Mouse (Mus musculus) embryonic facial prominence, embryonic 10.5 days (tissue): Measurements from ENCODE around the gene Zbtb39. TPM values are rescaled to one million over a fixed set of nuclear protein-coding genes. Genes with fewer than 3 reads are reported as not detected.

Experiments used
- DNase-seq: peaks from one replicate; pipeline ENCODE4 v3.0.0-alpha.2; 2017; ENCODE audit warnings: low spot score
- H3K27ac ChIP-seq: fragments of 300-500 bp; sonication (generic); replicated peaks from 2 replicates; pipeline ENCODE4 v1.5.1; 2016; ENCODE audit warnings: mild to moderate bottlenecking
- H3K27me3 ChIP-seq: fragments of 300-500 bp; sonication (generic); replicated peaks from 2 replicates; pipeline ENCODE4 v1.6.1; 2016; ENCODE audit warnings: low read depth, mild to moderate bottlenecking; ENCODE audit not compliant: poor library complexity, severe bottlenecking
- H3K36me3 ChIP-seq: fragments of 300-500 bp; sonication (generic); replicated peaks from 2 replicates; pipeline ENCODE4 v1.6.1; 2016; ENCODE audit warnings: mild to moderate bottlenecking, moderate library complexity
- H3K4me1 ChIP-seq: fragments of 300-500 bp; sonication (generic); 2 replicates; pipeline ENCODE4 v1.6.1; 2016
- H3K4me3 ChIP-seq: fragments of 300-500 bp; sonication (generic); 2 replicates; pipeline ENCODE4 v1.5.1; 2016; ENCODE audit warnings: mild to moderate bottlenecking, moderate library complexity
- H3K9me3 ChIP-seq: fragments of 300-500 bp; sonication (generic); 2 replicates; pipeline ENCODE4 v1.6.1; 2016; ENCODE audit warnings: mild to moderate bottlenecking
- WGBS: fragments of 180-500 bp; shearing (Covaris S2); methylation state at CpG from one replicate; pipeline ENCODE4 v1.1.7; 2016; 5-methylcytosine and 5-hydroxymethylcytosine counted together
- polyA plus RNA-seq: library from polyadenylated mRNA; unstranded; fragments of >200 nt; fragmentation: Nextera tagmentation; extraction: Ambion mirVana; gene quantifications from 2 replicates; pipeline ENCODE4 v1.2.1, GENCODE M21; 2016

Zbtb39 gene
- polyA plus RNA-seq, 1 experiment from 2014 or later, result 5.4 TPM

DNA sequence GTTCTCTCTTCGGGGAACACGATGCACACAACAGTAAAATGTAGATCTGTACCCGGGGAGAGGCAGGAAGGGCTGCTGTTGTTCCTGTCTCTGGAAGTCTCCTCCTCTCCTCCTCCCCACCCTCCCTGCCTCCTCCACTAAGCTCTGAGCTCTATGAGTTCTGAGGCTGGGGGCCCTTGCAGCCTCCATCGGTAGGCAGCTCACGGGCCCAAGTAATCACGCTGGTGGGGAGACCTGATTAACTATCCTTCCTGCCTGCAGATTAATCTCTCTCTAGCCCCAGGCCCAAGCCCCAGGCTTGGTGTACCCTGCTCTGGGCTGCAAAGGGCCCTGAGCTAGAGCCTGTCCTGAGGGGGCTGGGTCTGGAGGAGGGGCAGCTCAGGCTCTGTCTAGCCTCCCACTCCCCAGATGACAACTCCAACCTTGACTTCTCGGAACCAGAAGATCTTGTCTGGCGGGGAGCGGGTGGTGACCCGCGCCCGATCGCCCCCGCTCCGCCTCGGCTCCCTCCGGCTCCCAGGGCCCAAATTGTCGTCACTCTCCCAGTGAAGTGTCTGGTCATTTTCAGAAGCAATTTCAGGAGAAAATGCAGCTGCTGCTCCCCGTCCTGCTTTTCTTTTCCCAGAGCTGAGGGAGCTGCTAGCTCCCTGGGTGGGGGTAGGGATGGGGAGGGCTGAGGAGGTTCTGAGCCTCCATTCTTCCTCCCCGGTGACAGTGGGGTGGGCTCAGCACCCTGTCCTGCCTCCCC is 17.5 kb upstream of the Zbtb39 start:
- Histone ChIP-seq H3K36me3 (no peaks in the 10 kb centered on the region), H3K9me3 (no peaks in the 10 kb centered on the region), H3K27me3 (peaks cover 66% of the 10 kb centered on the region), H3K4me3 (peak overlapping the region; percentile 39), H3K4me1 (peaks cover 50% of the 10 kb centered on the region), H3K27ac (peak overlapping the region; percentile 41)
- WGBS, result 9% methylated on average over 20 of the region's 20 CpGs
- DNase-seq, result peak; percentile 24

DNA sequence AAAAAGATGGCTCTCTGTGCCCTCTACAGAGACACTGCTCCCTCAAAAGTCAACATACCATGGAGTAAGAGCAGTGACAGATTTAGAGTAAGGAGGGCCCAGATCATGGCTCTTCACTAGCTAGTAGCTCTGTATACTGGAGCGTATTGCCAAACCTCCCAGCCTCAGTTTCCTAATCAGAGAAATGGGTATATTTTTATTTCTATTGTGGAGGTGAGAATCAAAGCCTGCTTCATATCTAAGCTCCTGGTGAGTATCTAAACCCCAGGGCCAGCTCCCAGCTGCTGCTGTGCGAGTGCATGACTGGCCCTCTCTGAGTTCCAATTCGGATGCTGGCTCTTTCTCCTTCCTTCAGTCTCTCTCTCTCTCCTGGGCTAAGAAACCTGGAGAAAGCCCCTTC is 15.2 kb upstream of the Zbtb39 start, which contains the start of gene Tac2:
Gene Tac2, plus strand, starts transcription at position 301 of the 400 bp plus-strand sequence.
- peaks cover 41% of the 10 kb centered on the region for H3K4me1 ChIP-seq
- peaks cover 87% of the 10 kb centered on the region for H3K27me3 ChIP-seq
- H3K27ac ChIP-seq, result no peak within 1 kb of the TSS
- no peaks in the 10 kb centered on the region for H3K36me3 ChIP-seq
- 79% methylated on average over 3 of the region's 3 CpGs for WGBS
- H3K9me3 ChIP-seq, result no peaks in the 10 kb centered on the region
- no peak for DNase-seq
- H3K4me3 ChIP-seq, result no peak within 1 kb of the TSS

DNA sequence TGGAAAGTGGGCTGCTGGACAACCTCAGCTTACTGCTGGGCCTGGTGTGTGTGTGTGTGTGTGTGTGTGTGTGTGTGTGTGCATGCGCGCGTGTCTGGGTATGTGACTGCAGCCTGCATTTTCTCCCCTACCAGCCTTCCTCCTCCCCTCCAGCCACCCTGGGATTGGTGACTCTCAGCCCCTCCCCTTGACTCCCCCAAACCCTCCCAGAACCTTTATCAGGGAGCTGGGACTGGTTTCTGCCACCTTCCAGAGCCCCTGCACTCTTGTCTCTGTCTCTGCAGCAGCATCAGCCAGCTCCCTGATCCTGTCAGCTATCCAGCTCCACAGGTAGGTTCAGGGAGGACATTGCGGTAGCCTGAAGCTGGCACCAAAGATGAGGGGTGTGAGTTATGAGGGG is 14.2 kb upstream of the Zbtb39 start:
- H3K9me3 ChIP-seq, result no peaks in the 10 kb centered on the region
- H3K4me1 ChIP-seq, result peaks cover 40% of the 10 kb centered on the region
- H3K27me3 ChIP-seq, result peaks cover 86% of the 10 kb centered on the region
- 82% methylated on average over 4 of the region's 4 CpGs for WGBS
- no peak for DNase-seq
- H3K4me3 ChIP-seq, result no peak overlapping the region
- H3K27ac ChIP-seq, result no peak overlapping the region
- no peaks in the 10 kb centered on the region for H3K36me3 ChIP-seq

DNA sequence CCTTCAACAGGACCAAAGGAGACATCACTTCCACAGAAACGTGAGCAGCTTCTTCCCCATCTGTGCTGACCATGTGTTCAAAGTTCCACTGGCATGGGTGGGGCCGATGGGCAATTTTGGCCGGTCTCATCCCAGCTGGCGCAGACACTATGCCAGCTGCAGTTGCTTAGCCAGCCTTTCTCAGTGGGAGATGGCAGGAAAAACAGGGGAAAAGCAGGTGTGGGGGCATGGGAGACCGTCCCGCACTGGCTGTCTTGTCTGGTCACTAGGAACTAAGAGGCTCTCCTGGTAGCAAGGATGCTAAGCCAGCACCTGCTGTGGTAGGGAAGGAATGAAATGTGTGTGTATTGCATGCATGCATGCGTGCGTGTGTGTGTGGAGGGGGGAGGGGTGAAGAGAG is 10.9 kb upstream of the Zbtb39 start:
- Histone ChIP-seq H3K36me3 (no peaks in the 10 kb centered on the region), H3K4me3 (no peak overlapping the region), H3K9me3 (no peaks in the 10 kb centered on the region), H3K27ac (no peak overlapping the region), H3K4me1 (peaks cover 22% of the 10 kb centered on the region), H3K27me3 (peaks cover 55% of the 10 kb centered on the region)
- WGBS, result 80% methylated on average over 8 of the region's 8 CpGs
- no peak for DNase-seq

DNA sequence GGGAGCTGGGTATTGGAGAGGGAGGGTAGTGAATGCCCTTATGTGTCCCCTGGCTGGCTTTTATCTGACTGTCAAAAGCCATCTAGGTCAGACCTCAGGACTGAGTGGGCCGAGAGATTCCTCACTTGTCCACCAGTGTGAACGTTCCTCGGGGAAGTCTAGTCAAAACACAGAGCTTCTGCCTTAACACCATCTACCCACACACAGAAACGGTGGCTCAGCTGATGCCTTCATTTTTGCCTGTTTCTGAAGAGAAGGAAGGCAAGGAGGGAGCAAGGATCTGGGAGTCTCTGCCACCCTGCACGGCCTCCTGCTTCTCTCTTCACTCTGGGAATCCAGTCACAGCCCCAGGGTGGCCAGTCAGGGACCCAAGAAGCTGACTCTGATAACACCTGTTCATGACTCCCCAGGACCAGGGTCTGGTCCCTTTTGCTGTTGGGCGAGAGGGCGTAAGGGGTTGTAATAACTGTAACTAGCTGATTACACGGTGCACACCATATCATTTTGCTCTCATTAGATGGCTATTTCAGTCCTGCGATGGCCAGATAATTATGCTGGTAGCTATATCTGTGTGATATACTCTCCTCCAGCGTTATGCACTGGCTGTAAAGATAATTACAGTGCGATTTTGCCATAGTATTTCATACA is 8.9 kb upstream of the Zbtb39 start:
- Histone ChIP-seq H3K4me3 (no peak overlapping the region), H3K27me3 (peaks cover 44% of the 10 kb centered on the region)

DNA sequence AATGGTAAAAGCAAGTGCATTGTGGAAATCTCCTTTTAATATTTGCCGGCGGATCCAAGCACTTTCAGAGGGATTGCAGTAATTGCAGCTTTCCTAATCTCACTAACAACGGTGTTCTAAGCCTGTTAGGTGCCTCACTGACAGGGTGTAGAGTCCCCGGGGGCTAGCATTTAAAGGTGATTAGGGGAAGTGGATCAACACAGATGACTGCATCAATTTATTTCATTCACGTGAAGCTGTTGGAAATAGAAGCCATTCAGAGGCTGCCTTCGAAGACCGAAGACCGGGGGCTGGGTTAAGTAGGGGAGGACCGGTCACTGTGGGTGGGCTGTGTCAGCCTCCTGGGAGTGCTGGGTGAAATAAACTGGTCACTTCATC is 8.4 kb upstream of the Zbtb39 start:
- Histone ChIP-seq H3K27me3 (peaks cover 39% of the 10 kb centered on the region), H3K9me3 (no peaks in the 10 kb centered on the region), H3K4me1 (peaks cover 29% of the 10 kb centered on the region), H3K4me3 (no peak overlapping the region), H3K27ac (no peak overlapping the region), H3K36me3 (no peaks in the 10 kb centered on the region)
- WGBS, result 37% methylated on average over 9 of the region's 9 CpGs
- DNase-seq, result no peak

More for the DNA sequence above, 8.9 kb upstream of the Zbtb39 start:
- Histone ChIP-seq H3K4me1 (peaks cover 29% of the 10 kb centered on the region), H3K27ac (no peak overlapping the region), H3K9me3 (no peaks in the 10 kb centered on the region), H3K36me3 (no peaks in the 10 kb centered on the region)
- 67% methylated on average over 11 of the region's 11 CpGs for WGBS
- DNase-seq, result no peak

DNA sequence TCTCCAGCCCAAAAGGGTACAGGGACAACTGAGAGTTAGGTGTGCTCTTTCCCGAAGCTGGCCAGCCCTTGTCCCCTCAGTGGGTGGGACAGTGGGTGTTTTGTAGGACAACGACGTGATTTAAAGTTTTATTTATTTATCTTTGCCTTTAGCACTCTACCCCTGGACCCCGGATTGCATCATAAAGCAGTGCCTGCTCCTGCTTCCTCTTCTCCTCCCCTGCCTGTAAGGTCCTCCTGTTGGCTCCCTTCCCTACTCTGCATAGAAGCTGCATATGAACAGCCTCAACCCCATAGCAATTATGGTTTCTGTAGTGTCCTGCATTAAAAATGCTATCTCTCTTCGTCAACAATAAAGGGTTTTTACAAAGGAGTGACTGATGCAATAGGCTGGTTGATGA is 7.9 kb upstream of the Zbtb39 start:
- no peak for DNase-seq
- Histone ChIP-seq H3K27me3 (peaks cover 37% of the 10 kb centered on the region), H3K4me1 (peaks cover 29% of the 10 kb centered on the region), H3K9me3 (no peaks in the 10 kb centered on the region), H3K4me3 (no peak overlapping the region), H3K27ac (no peak overlapping the region), H3K36me3 (no peaks in the 10 kb centered on the region)
- WGBS, result 42% methylated on average over 5 of the region's 5 CpGs

DNA sequence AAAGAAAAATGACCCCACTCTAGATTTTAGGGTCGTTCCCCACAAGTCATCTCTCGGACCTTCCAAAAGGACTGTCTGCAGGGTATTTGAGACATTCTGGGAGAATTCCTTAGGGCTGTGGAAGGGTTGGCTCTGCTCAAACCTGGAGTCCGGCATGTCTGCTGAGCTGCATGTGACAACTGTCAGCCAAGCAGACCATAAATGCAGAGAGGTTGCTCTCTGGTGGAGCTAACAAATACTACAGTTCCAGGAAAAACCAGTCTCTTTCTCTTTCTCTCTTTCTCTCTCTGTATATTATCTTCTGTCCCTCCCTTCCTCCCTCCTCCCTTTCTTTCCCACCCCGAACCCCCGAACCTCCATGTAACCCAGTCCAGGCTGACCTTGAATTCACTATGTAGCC is 4.9 kb upstream of the Zbtb39 start:
- Histone ChIP-seq H3K4me1 (peaks cover 26% of the 10 kb centered on the region), H3K9me3 (no peaks in the 10 kb centered on the region), H3K27ac (no peak overlapping the region), H3K27me3 (peaks cover 11% of the 10 kb centered on the region; the same call in 1 of the 2 replicates), H3K36me3 (no peaks in the 10 kb centered on the region), H3K4me3 (no peak overlapping the region)
- DNase-seq, result no peak
- WGBS, result 49% methylated on average over 5 of the region's 5 CpGs

DNA sequence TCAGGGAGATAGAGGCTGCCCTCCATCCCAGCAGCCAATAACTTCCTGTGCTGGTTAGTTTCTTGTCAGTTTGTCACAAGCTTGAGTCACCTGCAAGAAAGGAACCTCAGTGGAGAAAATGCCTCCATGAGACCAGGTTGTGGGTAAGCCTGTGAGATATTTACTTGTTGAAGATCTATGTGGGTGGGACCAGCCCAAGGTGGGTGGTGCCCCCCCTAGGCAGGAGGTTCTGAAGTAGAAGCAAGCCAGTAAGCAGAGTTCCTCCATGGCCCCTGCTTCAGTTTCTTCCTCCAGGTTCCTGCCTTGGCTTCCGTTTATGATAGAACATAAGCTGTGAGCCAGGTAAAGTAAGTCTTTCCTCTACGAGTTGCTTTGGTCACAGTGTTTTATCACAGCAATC is 3.1 kb upstream of the Zbtb39 start:
- Histone ChIP-seq H3K27ac (no peak overlapping the region), H3K36me3 (peaks cover 4% of the 10 kb centered on the region), H3K4me3 (no peak overlapping the region), H3K27me3 (peaks cover 3% of the 10 kb centered on the region; the same call in 1 of the 2 replicates), H3K4me1 (peaks cover 24% of the 10 kb centered on the region), H3K9me3 (no peaks in the 10 kb centered on the region)
- no peak for DNase-seq
- WGBS, result 81% methylated on average over 2 of the region's 2 CpGs

DNA sequence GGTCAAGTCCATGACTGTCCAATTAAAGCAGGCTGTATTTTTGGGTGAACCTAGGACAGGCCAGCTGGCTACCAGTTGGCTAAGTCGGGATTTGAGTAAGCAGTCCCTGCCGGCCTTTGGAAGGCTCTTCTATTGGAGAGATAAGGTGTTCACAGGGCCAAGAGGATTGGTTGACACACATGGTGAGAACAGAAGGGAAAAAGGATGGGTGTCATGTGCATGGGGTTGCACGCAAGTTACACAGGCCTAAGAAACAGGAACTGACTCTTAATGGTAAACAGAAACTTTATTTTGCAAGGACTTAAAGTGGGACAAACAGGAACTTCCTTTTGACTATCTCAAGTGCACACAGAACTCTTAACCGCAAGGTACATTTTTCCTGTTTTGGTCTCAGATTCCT is 2.4 kb upstream of the Zbtb39 start:
- H3K9me3 ChIP-seq, result no peaks in the 10 kb centered on the region
- H3K36me3 ChIP-seq, result peaks cover 10% of the 10 kb centered on the region
- H3K27me3 ChIP-seq, result 0 out of 2 replicates have a peak, but pooled peaks cover 3% of the 10 kb centered on the region
- no peak overlapping the region for H3K27ac ChIP-seq
- DNase-seq, result no peak
- 77% methylated on average over 4 of the region's 4 CpGs for WGBS
- peaks cover 22% of the 10 kb centered on the region for H3K4me1 ChIP-seq
- no peak overlapping the region for H3K4me3 ChIP-seq

DNA sequence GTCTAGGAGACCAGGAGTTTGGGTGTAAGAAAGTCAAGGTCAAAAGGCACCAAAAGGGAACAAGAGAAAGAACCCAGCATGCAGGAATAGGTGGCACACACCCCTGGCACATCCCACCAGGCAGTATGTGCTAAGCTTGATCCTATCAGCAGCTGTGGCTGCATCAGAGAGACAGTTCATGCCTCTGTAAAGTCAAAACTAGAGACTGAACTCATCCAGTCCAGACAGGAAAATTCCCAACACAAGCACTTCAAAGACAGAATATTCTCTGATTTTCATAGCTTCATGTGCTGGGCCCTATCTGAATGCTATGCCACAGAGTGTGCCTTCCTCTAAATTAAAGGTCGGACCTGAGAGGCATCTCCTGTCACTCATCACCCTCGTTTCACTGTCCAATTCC is 1.8 kb upstream of the Zbtb39 start:
- peaks cover 22% of the 10 kb centered on the region for H3K4me1 ChIP-seq
- H3K9me3 ChIP-seq, result no peaks in the 10 kb centered on the region
- H3K27ac ChIP-seq, result no peak overlapping the region
- 24% methylated on average over 2 of the region's 2 CpGs for WGBS
- no peak overlapping the region for H3K4me3 ChIP-seq
- 0 out of 2 replicates have a peak, but pooled peaks cover 3% of the 10 kb centered on the region for H3K27me3 ChIP-seq
- peaks cover 17% of the 10 kb centered on the region for H3K36me3 ChIP-seq
- DNase-seq, result no peak

DNA sequence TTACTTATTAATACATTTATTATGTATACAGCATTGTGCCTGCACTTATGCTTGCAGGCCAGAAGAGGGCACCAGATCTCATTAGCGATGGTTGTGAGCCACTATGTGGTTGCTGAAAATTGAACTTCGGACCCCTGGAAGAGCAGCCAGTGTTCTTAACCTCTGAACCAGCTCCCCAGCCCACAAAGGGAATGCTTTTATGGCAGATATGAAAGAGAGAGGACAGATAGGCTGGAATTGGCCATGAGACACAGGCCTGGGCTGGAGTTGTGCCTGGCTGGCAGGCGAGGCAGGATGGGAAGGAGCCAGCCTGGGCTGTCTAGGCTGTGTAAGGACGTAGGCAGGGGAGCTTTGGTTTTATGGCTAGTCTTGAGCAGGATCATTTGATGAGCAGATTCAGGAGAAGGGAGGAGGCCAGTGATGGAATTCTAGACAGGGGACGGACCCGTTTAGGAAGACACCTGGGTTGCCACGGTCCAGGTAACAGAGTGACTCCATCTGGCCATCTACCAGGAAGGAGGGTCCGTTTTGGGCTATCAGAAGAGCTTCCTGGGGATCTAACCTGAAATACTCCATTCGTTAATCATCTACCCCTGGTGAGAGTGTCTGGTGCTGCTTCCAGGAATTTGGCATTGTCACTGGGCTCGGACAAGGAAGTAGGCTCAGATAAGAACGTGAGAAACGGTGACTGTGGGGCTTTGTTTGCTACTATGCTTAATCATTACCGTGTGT is 1.0 kb upstream of the Zbtb39 start:
- Histone ChIP-seq H3K27ac (no peak overlapping the region), H3K4me3 (peak overlapping the region; percentile 96; the same call in 1 of the 2 replicates), H3K36me3 (peaks cover 24% of the 10 kb centered on the region), H3K9me3 (0 out of 2 replicates have a peak, but pooled peaks cover 4% of the 10 kb centered on the region), H3K4me1 (peaks cover 22% of the 10 kb centered on the region), H3K27me3 (0 out of 2 replicates have a peak, but pooled peaks cover 3% of the 10 kb centered on the region)
- peak; percentile 47 for DNase-seq
- WGBS, result 51% methylated on average over 13 of the region's 13 CpGs
